Mouse (Mus musculus): ENCODE measurements around the gene Tsc22d1. TPM values are rescaled to one million over a fixed set of nuclear protein-coding genes. Genes with fewer than 3 reads are reported as not detected.

The Tsc22d1 gene
- polyA plus RNA-seq, 1 experiment from 2014 or later: 116 TPM

GRCm38 (mm10) chr14:76442160-76442559 lies 27.4 kb downstream of the Tsc22d1 start:
- Histone ChIP-seq H3K27me3 (no peaks in the 10 kb centered on the region), H3K4me1 (replicated peaks) (no peaks in the 10 kb centered on the region), H3K9ac (no peak overlapping the region), H3K9me3 (replicated peaks) (no peaks in the 10 kb centered on the region), H3K4me2 (no peak overlapping the region), H3K27ac (no peak overlapping the region), H3K36me3 (no peaks in the 10 kb centered on the region), H3K4me3 (replicated peaks) (no peak overlapping the region)
- WGBS (ENCODE audit: insufficient replicate concordance): 69% methylated on average over 10 of the region's 10 CpGs
- ATAC-seq (ENCODE audit: low read depth) (no peak), DNase-seq (no peak)

GRCm38 (mm10) chr14:76448987-76449386 lies 34.2 kb downstream of the Tsc22d1 start:
- 81% methylated on average over 4 of the region's 4 CpGs for WGBS (ENCODE audit: insufficient replicate concordance)
- no peaks in the 10 kb centered on the region for H3K27me3 ChIP-seq
- H3K4me1 ChIP-seq (replicated peaks): no peaks in the 10 kb centered on the region
- H3K4me3 ChIP-seq (replicated peaks): no peak overlapping the region
- H3K9ac ChIP-seq: no peak overlapping the region
- no peaks in the 10 kb centered on the region for H3K9me3 ChIP-seq (replicated peaks)
- no peaks in the 10 kb centered on the region for H3K36me3 ChIP-seq
- DNase-seq (no peak), ATAC-seq (ENCODE audit: low read depth) (no peak)
- no peak overlapping the region for H3K4me2 ChIP-seq
- no peak overlapping the region for H3K27ac ChIP-seq

- Histone ChIP-seq H3K4me1 (replicated peaks) (no peaks in the 10 kb centered on the region), H3K36me3 (no peaks in the 10 kb centered on the region), H3K4me3 (replicated peaks) (no peak overlapping the region), H3K27ac (no peak overlapping the region), H3K27me3 (no peaks in the 10 kb centered on the region), H3K4me2 (no peak overlapping the region), H3K9ac (no peak overlapping the region), H3K9me3 (replicated peaks) (no peaks in the 10 kb centered on the region)
- ATAC-seq (ENCODE audit: low read depth) (no peak), DNase-seq (no peak)
- WGBS (ENCODE audit: insufficient replicate concordance): 55% methylated on average over 6 of the region's 6 CpGs
These were observed 36.2 kb downstream of the Tsc22d1 start for GRCm38 (mm10) chr14:76451011-76451410.

GRCm38 (mm10) chr14:76452751-76453360 lies 38.1 kb downstream of the Tsc22d1 start:
- no peaks in the 10 kb centered on the region for H3K4me1 ChIP-seq (replicated peaks)
- no peaks in the 10 kb centered on the region for H3K36me3 ChIP-seq
- H3K4me2 ChIP-seq: no peak overlapping the region
- ATAC-seq (ENCODE audit: low read depth) (no peak), DNase-seq (no peak)
- H3K27ac ChIP-seq: no peak overlapping the region
- no peak overlapping the region for H3K4me3 ChIP-seq (replicated peaks)
- H3K9me3 ChIP-seq (replicated peaks): no peaks in the 10 kb centered on the region
- 76% methylated on average over 17 of the region's 17 CpGs for WGBS (ENCODE audit: insufficient replicate concordance)
- H3K9ac ChIP-seq: no peak overlapping the region
- H3K27me3 ChIP-seq: no peaks in the 10 kb centered on the region

- Histone ChIP-seq H3K27me3 (no peaks in the 10 kb centered on the region), H3K9ac (no peak overlapping the region), H3K4me1 (replicated peaks) (no peaks in the 10 kb centered on the region), H3K9me3 (replicated peaks) (no peaks in the 10 kb centered on the region), H3K36me3 (no peaks in the 10 kb centered on the region), H3K27ac (no peak overlapping the region), H3K4me2 (no peak overlapping the region), H3K4me3 (replicated peaks) (no peak overlapping the region)
- ATAC-seq (ENCODE audit: low read depth): no peak
- no peak for DNase-seq
- 59% methylated on average over 5 of the region's 5 CpGs for WGBS (ENCODE audit: insufficient replicate concordance)
These were observed 39.9 kb downstream of the Tsc22d1 start for GRCm38 (mm10) chr14:76454673-76455072.

GRCm38 (mm10) chr14:76455159-76455558 lies 40.4 kb downstream of the Tsc22d1 start:
- Histone ChIP-seq H3K27ac (no peak overlapping the region), H3K27me3 (no peaks in the 10 kb centered on the region), H3K9me3 (replicated peaks) (no peaks in the 10 kb centered on the region), H3K4me2 (no peak overlapping the region), H3K4me1 (replicated peaks) (no peaks in the 10 kb centered on the region), H3K4me3 (replicated peaks) (no peak overlapping the region), H3K9ac (no peak overlapping the region), H3K36me3 (no peaks in the 10 kb centered on the region)
- no peak for DNase-seq
- ATAC-seq (ENCODE audit: low read depth): no peak
- 83% methylated on average over 7 of the region's 7 CpGs for WGBS (ENCODE audit: insufficient replicate concordance)

GRCm38 (mm10) chr14:76457696-76458095 lies 42.9 kb downstream of the Tsc22d1 start:
- 80% methylated on average over 3 of the region's 3 CpGs for WGBS (ENCODE audit: insufficient replicate concordance)
- Histone ChIP-seq H3K27me3 (no peaks in the 10 kb centered on the region), H3K27ac (no peak overlapping the region), H3K9ac (no peak overlapping the region), H3K4me1 (replicated peaks) (no peaks in the 10 kb centered on the region), H3K4me2 (no peak overlapping the region), H3K4me3 (replicated peaks) (no peak overlapping the region), H3K9me3 (replicated peaks) (no peaks in the 10 kb centered on the region), H3K36me3 (no peaks in the 10 kb centered on the region)
- no peak for ATAC-seq (ENCODE audit: low read depth)
- no peak for DNase-seq

GRCm38 (mm10) chr14:76460181-76460580 lies 45.4 kb downstream of the Tsc22d1 start:
- Histone ChIP-seq H3K4me3 (replicated peaks) (no peak overlapping the region), H3K4me1 (replicated peaks) (no peaks in the 10 kb centered on the region), H3K9me3 (replicated peaks) (no peaks in the 10 kb centered on the region), H3K27ac (no peak overlapping the region), H3K36me3 (no peaks in the 10 kb centered on the region), H3K4me2 (no peak overlapping the region), H3K9ac (no peak overlapping the region), H3K27me3 (no peaks in the 10 kb centered on the region)
- no peak for ATAC-seq (ENCODE audit: low read depth)
- no peak for DNase-seq
- WGBS (ENCODE audit: insufficient replicate concordance): 60% methylated on average over 7 of the region's 7 CpGs

- ATAC-seq (ENCODE audit: low read depth) (no peak), DNase-seq (no peak)
- 74% methylated on average over 10 of the region's 10 CpGs for WGBS (ENCODE audit: insufficient replicate concordance)
- H3K4me1 ChIP-seq (replicated peaks): no peaks in the 10 kb centered on the region
- no peak overlapping the region for H3K4me2 ChIP-seq
- no peak overlapping the region for H3K9ac ChIP-seq
- no peak overlapping the region for H3K4me3 ChIP-seq (replicated peaks)
- no peaks in the 10 kb centered on the region for H3K9me3 ChIP-seq (replicated peaks)
- H3K27ac ChIP-seq: no peak overlapping the region
- no peaks in the 10 kb centered on the region for H3K27me3 ChIP-seq
- no peaks in the 10 kb centered on the region for H3K36me3 ChIP-seq
These were observed 46.5 kb downstream of the Tsc22d1 start for GRCm38 (mm10) chr14:76461182-76461775.

- no peak overlapping the region for H3K4me2 ChIP-seq
- no peaks in the 10 kb centered on the region for H3K36me3 ChIP-seq
- H3K27me3 ChIP-seq: no peaks in the 10 kb centered on the region
- 55% methylated on average over 4 of the region's 4 CpGs for WGBS (ENCODE audit: insufficient replicate concordance)
- H3K27ac ChIP-seq: no peak overlapping the region
- DNase-seq: no peak
- no peaks in the 10 kb centered on the region for H3K4me1 ChIP-seq (replicated peaks)
- H3K9me3 ChIP-seq (replicated peaks): no peaks in the 10 kb centered on the region
- no peak overlapping the region for H3K4me3 ChIP-seq (replicated peaks)
- ATAC-seq (ENCODE audit: low read depth): no peak
- no peak overlapping the region for H3K9ac ChIP-seq
These were observed 48.8 kb downstream of the Tsc22d1 start for GRCm38 (mm10) chr14:76463414-76464098.

- no peaks in the 10 kb centered on the region for H3K9me3 ChIP-seq (replicated peaks)
- H3K27me3 ChIP-seq: no peaks in the 10 kb centered on the region
- no peaks in the 10 kb centered on the region for H3K36me3 ChIP-seq
- ATAC-seq (ENCODE audit: low read depth) (no peak), DNase-seq (no peak)
- no peak overlapping the region for H3K27ac ChIP-seq
- no peak overlapping the region for H3K4me3 ChIP-seq (replicated peaks)
- H3K9ac ChIP-seq: no peak overlapping the region
- no peak overlapping the region for H3K4me2 ChIP-seq
- WGBS (ENCODE audit: insufficient replicate concordance): 61% methylated on average over 3 of the region's 3 CpGs
- H3K4me1 ChIP-seq (replicated peaks): no peaks in the 10 kb centered on the region
These were observed 50.2 kb downstream of the Tsc22d1 start for GRCm38 (mm10) chr14:76464967-76465366.
